Mouse (Mus musculus) neural tube, embryonic 11.5 days (tissue): ENCODE measurements around the gene Fam20c. TPM values are rescaled to one million over a fixed set of nuclear protein-coding genes. Genes with fewer than 3 reads are reported as not detected.

Source experiments
- ATAC-seq: fragments of 200-750 bp; cut with Nextera tagmentation; 2 replicates; pipeline ENCODE4 v1.8.0; 2017; ENCODE audit warnings: moderate number of reproducible peaks, mild to moderate bottlenecking, moderate TSS enrichment, moderate library complexity; ENCODE audit not compliant: insufficient read depth, low FRiP score, low TSS enrichment
- DNase-seq: peaks from one replicate; pipeline ENCODE4 v3.0.0-alpha.2; 2015; ENCODE audit warnings: low spot score
- H3K27ac ChIP-seq: fragments of 300-500 bp; sonication (generic); 2 replicates; pipeline ENCODE4 v1.5.1; 2014; ENCODE audit warnings: low read depth, mild to moderate bottlenecking, low read length
- H3K27me3 ChIP-seq: fragments of 300-500 bp; sonication (generic); 2 replicates; pipeline ENCODE4 v1.6.1; 2014; ENCODE audit warnings: mild to moderate bottlenecking, low read length, mixed read lengths; ENCODE audit not compliant: control insufficient read depth, insufficient read depth
- H3K36me3 ChIP-seq: fragments of 300-500 bp; sonication (generic); 2 replicates; pipeline ENCODE4 v1.6.1; 2014; ENCODE audit warnings: mild to moderate bottlenecking, low read length, moderate library complexity, mixed read lengths; ENCODE audit not compliant: control insufficient read depth, insufficient read depth
- H3K4me1 ChIP-seq: fragments of 300-500 bp; sonication (generic); 2 replicates; pipeline ENCODE4 v1.6.1; 2014; ENCODE audit warnings: low read length, mixed read lengths; ENCODE audit not compliant: control insufficient read depth, insufficient read depth
- H3K4me2 ChIP-seq: fragments of 300-500 bp; sonication (generic); 2 replicates; pipeline ENCODE4 v1.6.1; 2014; ENCODE audit warnings: low read depth, mild to moderate bottlenecking, moderate library complexity
- H3K4me3 ChIP-seq: fragments of 300-500 bp; sonication (generic); 2 replicates; pipeline ENCODE4 v1.5.1; 2014; ENCODE audit warnings: low read depth, low read length
- H3K9ac ChIP-seq: fragments of 300-500 bp; sonication (generic); 2 replicates; pipeline ENCODE4 v1.6.1; 2014; ENCODE audit warnings: mild to moderate bottlenecking, low read length
- H3K9me3 ChIP-seq: fragments of 300-500 bp; sonication (generic); 2 replicates; pipeline ENCODE4 v1.6.1; 2016; ENCODE audit warnings: low read length; ENCODE audit not compliant: control insufficient read depth
- WGBS: fragments of 180-500 bp; shearing (Covaris S2); extraction: QIAGEN DNeasy Blood & Tissue Kit; methylation state at CpG from one replicate; pipeline ENCODE4 v1.1.7; 2014; 5-methylcytosine and 5-hydroxymethylcytosine counted together
- polyA plus RNA-seq: library from polyadenylated mRNA; unstranded; fragments of >200 nt; fragmentation: Nextera tagmentation; extraction: Ambion mirVana; gene quantifications from 2 replicates; pipeline ENCODE4 v1.2.1, GENCODE M21; 2014

The Fam20c gene
- polyA plus RNA-seq, 1 experiment from 2014 or later: 28.2 TPM

GRCm38 (mm10) chr5:138778731-138779463 is 24.6 kb downstream of the Fam20c start:
- Histone ChIP-seq H3K27me3 (no peaks in the 10 kb centered on the region), H3K4me2 (0 out of 2 replicates have a peak overlapping the region, but pooled peaks have one; percentile 2), H3K9ac (0 out of 2 replicates have a peak overlapping the region, but pooled peaks have one; percentile 12), H3K4me3 (no peak overlapping the region), H3K9me3 (no peaks in the 10 kb centered on the region), H3K4me1 (0 out of 2 replicates have a peak, but pooled peaks cover 5% of the 10 kb centered on the region), H3K27ac (peak overlapping the region; percentile 40; the same call in 1 of the 2 replicates), H3K36me3 (no peaks in the 10 kb centered on the region)
- ATAC-seq (peak; percentile 73), DNase-seq (peak; percentile 56)
- WGBS: 33% methylated on average over 9 of the region's 9 CpGs

GRCm38 (mm10) chr5:138779655-138780054 is 25.3 kb downstream of the Fam20c start:
- no peak overlapping the region for H3K4me3 ChIP-seq
- H3K4me2 ChIP-seq: no peak overlapping the region
- no peaks in the 10 kb centered on the region for H3K9me3 ChIP-seq
- H3K4me1 ChIP-seq: 0 out of 2 replicates have a peak, but pooled peaks cover 5% of the 10 kb centered on the region
- H3K9ac ChIP-seq: no peak overlapping the region
- no peak overlapping the region for H3K27ac ChIP-seq
- DNase-seq (no peak), ATAC-seq (no peak)
- H3K36me3 ChIP-seq: no peaks in the 10 kb centered on the region
- H3K27me3 ChIP-seq: no peaks in the 10 kb centered on the region
- whole genome bisulfite sequencing: 84% methylated on average over 3 of the region's 3 CpGs

GRCm38 (mm10) chr5:138782697-138783096 is 28.4 kb downstream of the Fam20c start:
- Histone ChIP-seq H3K9ac (no peak overlapping the region), H3K4me1 (0 out of 2 replicates have a peak, but pooled peaks cover 5% of the 10 kb centered on the region), H3K36me3 (no peaks in the 10 kb centered on the region), H3K27me3 (no peaks in the 10 kb centered on the region), H3K9me3 (no peaks in the 10 kb centered on the region), H3K4me2 (no peak overlapping the region), H3K4me3 (no peak overlapping the region), H3K27ac (no peak overlapping the region)
- no peak for ATAC-seq
- DNase-seq: no peak
- 76% methylated on average over 1 of the region's 1 CpGs for WGBS

- no peaks in the 10 kb centered on the region for H3K27me3 ChIP-seq
- no peak for DNase-seq
- 0 out of 2 replicates have a peak, but pooled peaks cover 5% of the 10 kb centered on the region for H3K4me1 ChIP-seq
- H3K9me3 ChIP-seq: no peaks in the 10 kb centered on the region
- no peak overlapping the region for H3K27ac ChIP-seq
- 86% methylated on average over 8 of the region's 8 CpGs for WGBS
- H3K36me3 ChIP-seq: no peaks in the 10 kb centered on the region
- H3K9ac ChIP-seq: no peak overlapping the region
- H3K4me2 ChIP-seq: no peak overlapping the region
- no peak for ATAC-seq
- H3K4me3 ChIP-seq: no peak overlapping the region
These were observed 28.9 kb downstream of the Fam20c start for GRCm38 (mm10) chr5:138783181-138783580.

GRCm38 (mm10) chr5:138785986-138786515 is 31.7 kb downstream of the Fam20c start:
- DNase-seq (no peak), ATAC-seq (no peak)
- WGBS: 91% methylated on average over 3 of the region's 3 CpGs
- Histone ChIP-seq H3K27ac (no peak overlapping the region), H3K4me3 (no peak overlapping the region), H3K27me3 (no peaks in the 10 kb centered on the region), H3K36me3 (no peaks in the 10 kb centered on the region), H3K9me3 (no peaks in the 10 kb centered on the region), H3K9ac (no peak overlapping the region), H3K4me2 (no peak overlapping the region), H3K4me1 (no peaks in the 10 kb centered on the region)

- Histone ChIP-seq H3K27me3 (no peaks in the 10 kb centered on the region), H3K4me1 (no peaks in the 10 kb centered on the region), H3K36me3 (no peaks in the 10 kb centered on the region), H3K4me2 (no peak overlapping the region), H3K4me3 (no peak overlapping the region), H3K9ac (no peak overlapping the region), H3K27ac (no peak overlapping the region), H3K9me3 (no peaks in the 10 kb centered on the region)
- 85% methylated on average over 7 of the region's 7 CpGs for WGBS
- ATAC-seq (no peak), DNase-seq (no peak)
These were observed 33.3 kb downstream of the Fam20c start for GRCm38 (mm10) chr5:138787648-138788047.

GRCm38 (mm10) chr5:138788481-138789211 is 34.3 kb downstream of the Fam20c start:
- 70% methylated on average over 11 of the region's 11 CpGs for WGBS
- DNase-seq (no peak), ATAC-seq (no peak)
- Histone ChIP-seq H3K9me3 (no peaks in the 10 kb centered on the region), H3K27ac (no peak overlapping the region), H3K9ac (no peak overlapping the region), H3K27me3 (no peaks in the 10 kb centered on the region), H3K4me2 (no peak overlapping the region), H3K4me3 (no peak overlapping the region), H3K4me1 (no peaks in the 10 kb centered on the region), H3K36me3 (no peaks in the 10 kb centered on the region)

- no peak overlapping the region for H3K27ac ChIP-seq
- WGBS: 88% methylated on average over 11 of the region's 11 CpGs
- no peaks in the 10 kb centered on the region for H3K27me3 ChIP-seq
- H3K4me1 ChIP-seq: no peaks in the 10 kb centered on the region
- no peak overlapping the region for H3K9ac ChIP-seq
- H3K4me3 ChIP-seq: no peak overlapping the region
- H3K9me3 ChIP-seq: no peaks in the 10 kb centered on the region
- no peak for DNase-seq
- no peaks in the 10 kb centered on the region for H3K36me3 ChIP-seq
- no peak for ATAC-seq
- H3K4me2 ChIP-seq: no peak overlapping the region
These were observed 36.7 kb downstream of the Fam20c start for GRCm38 (mm10) chr5:138790954-138791480.
